Mouse (Mus musculus) MEL (cell line): ENCODE measurements around the gene Slc35e4. TPM values are rescaled to one million over a fixed set of nuclear protein-coding genes. Genes with fewer than 3 reads are reported as not detected.
"Not testable (repeated sequence)": the region's sequence is repeated elsewhere in the genome, so short reads cannot be mapped to it uniquely, and the experiment has no call there.

Source experiments
- DNase-seq: peaks from one replicate; pipeline ENCODE4 v3.0.0; 2011; ENCODE audit warnings: low read depth, low spot score
- H3K27ac ChIP-seq: 2 replicates; pipeline ENCODE4 v1.5.1; 2012; ENCODE audit warnings: low read depth, mild to moderate bottlenecking, control low read depth, low read length, moderate library complexity; ENCODE audit not compliant: control insufficient read depth
- H3K27me3 ChIP-seq, 2 experiments: fragments of 150-350 bp in 1 of 2; sonication (generic) in 1 of 2; 2 replicates each; pipeline ENCODE4 v1.6.1; 2012; ENCODE audit warnings: low read length in 2 of 2, mild to moderate bottlenecking in 2 of 2, improper control_type of control experiment in 1 of 2, moderate library complexity in 1 of 2; ENCODE audit not compliant: insufficient read depth in 2 of 2, control insufficient read depth in 1 of 2
- H3K36me3 ChIP-seq, 2 experiments: 2 replicates each; pipeline ENCODE4 v1.6.1; 2012 to 2014; ENCODE audit warnings: low read length in 2 of 2, improper control_type of control experiment in 1 of 2, inconsistent platforms in 1 of 2, mild to moderate bottlenecking in 1 of 2; ENCODE audit not compliant: insufficient read depth in 2 of 2, control insufficient read depth in 1 of 2
- H3K4me1 ChIP-seq, 2 experiments: fragments of 150-350 bp in 1 of 2; sonication (generic) in 1 of 2; 2 replicates each; pipeline ENCODE4 v1.6.1; 2012; ENCODE audit warnings: low read length in 2 of 2, improper control_type of control experiment in 1 of 2, mild to moderate bottlenecking in 1 of 2; ENCODE audit not compliant: insufficient read depth in 2 of 2, control insufficient read depth in 1 of 2
- H3K4me3 ChIP-seq, 2 experiments: fragments of 150-350 bp in 1 of 2; sonication (generic) in 1 of 2; 2 replicates each; pipeline ENCODE4 v1.5.1; 2012; ENCODE audit warnings: low read depth in 2 of 2, low read length in 2 of 2, mild to moderate bottlenecking in 2 of 2, moderate library complexity in 2 of 2, control low read depth in 1 of 2, improper control_type of control experiment in 1 of 2; ENCODE audit not compliant: control insufficient read depth in 1 of 2, insufficient read depth in 1 of 2
- H3K79me2 ChIP-seq: 2 replicates; pipeline ENCODE4 v1.6.1; 2012; ENCODE audit warnings: mild to moderate bottlenecking, low read length, moderate library complexity; ENCODE audit not compliant: control insufficient read depth, poor library complexity, insufficient read depth
- H3K9ac ChIP-seq: 2 replicates; pipeline ENCODE4 v1.6.1; 2012; ENCODE audit warnings: low read depth, mild to moderate bottlenecking, control low read depth, low read length, moderate library complexity; ENCODE audit not compliant: control insufficient read depth, poor library complexity, severe bottlenecking
- H3K9me3 ChIP-seq: fragments of 150-350 bp; sonication (generic); replicated peaks from 2 replicates; pipeline ENCODE4 v1.6.1; 2012; ENCODE audit warnings: mild to moderate bottlenecking, low read length, improper control_type of control experiment, moderate library complexity; ENCODE audit not compliant: insufficient read depth
- BHLHE40 ChIP-seq: IDR thresholded peaks from 2 replicates; pipeline ENCODE4 v1.6.1; 2012; ENCODE audit warnings: low read depth, mild to moderate bottlenecking, inconsistent platforms, low read length, improper control_type of control experiment, borderline replicate concordance
- E2F4 ChIP-seq: IDR thresholded peaks from 2 replicates; pipeline ENCODE4 v1.6.1; 2011; ENCODE audit warnings: low read depth, low read length, improper control_type of control experiment, borderline replicate concordance
- ETS1 ChIP-seq: IDR thresholded peaks from 2 replicates; pipeline ENCODE4 v1.6.1; 2012; ENCODE audit warnings: low read depth, mild to moderate bottlenecking, inconsistent platforms, low read length, improper control_type of control experiment, moderate library complexity
- GABPA ChIP-seq: IDR thresholded peaks from 2 replicates; pipeline ENCODE4 v1.6.1; 2012; ENCODE audit warnings: low read depth, mild to moderate bottlenecking, inconsistent platforms, low read length, improper control_type of control experiment, moderate library complexity
- KAT2A ChIP-seq: conservative IDR thresholded peaks from 2 replicates; pipeline ENCODE4 v1.6.1; 2012; ENCODE audit warnings: low read depth, low read length, improper control_type of control experiment, inconsistent platforms
- MAX ChIP-seq: IDR thresholded peaks from 2 replicates; pipeline ENCODE4 v1.6.1; 2011; ENCODE audit warnings: low read length, improper control_type of control experiment
- MXI1 ChIP-seq: IDR thresholded peaks from 2 replicates; pipeline ENCODE4 v1.6.1; 2011; ENCODE audit warnings: mild to moderate bottlenecking, low read depth, low read length, improper control_type of control experiment
- MYC ChIP-seq: IDR thresholded peaks from 2 replicates; pipeline ENCODE4 v1.6.1; 2011; ENCODE audit warnings: low read depth, mild to moderate bottlenecking, low read length, improper control_type of control experiment, moderate library complexity
- NELFE ChIP-seq: IDR thresholded peaks from 2 replicates; pipeline ENCODE4 v1.6.1; 2011; ENCODE audit warnings: low read depth, low read length, improper control_type of control experiment
- POLR2A ChIP-seq, 2 experiments: IDR thresholded peaks; 2 replicates each; pipeline ENCODE4 v1.6.1; 2011 to 2012; ENCODE audit warnings: low read length in 2 of 2, mild to moderate bottlenecking in 2 of 2, control low read depth in 1 of 2, improper control_type of control experiment in 1 of 2, low read depth in 1 of 2, moderate library complexity in 1 of 2; ENCODE audit not compliant: control insufficient read depth in 1 of 2, insufficient read depth in 1 of 2, poor library complexity in 1 of 2
- POLR2AphosphoS2 ChIP-seq: IDR thresholded peaks from 2 replicates; pipeline ENCODE4 v1.6.1; 2011; ENCODE audit warnings: low read length, improper control_type of control experiment
- TBP ChIP-seq: IDR thresholded peaks from 2 replicates; pipeline ENCODE4 v1.8.0; 2011; ENCODE audit warnings: low read depth, low read length, improper control_type of control experiment
- UBTF ChIP-seq: IDR thresholded peaks from 2 replicates; pipeline ENCODE4 v1.6.1; 2012; ENCODE audit warnings: low read depth, mild to moderate bottlenecking, inconsistent platforms, low read length, improper control_type of control experiment, moderate library complexity, borderline replicate concordance; ENCODE audit not compliant: insufficient read depth
- ZKSCAN1 ChIP-seq: IDR thresholded peaks from 2 replicates; pipeline ENCODE4 v1.6.1; 2012; ENCODE audit warnings: low read depth, mild to moderate bottlenecking, inconsistent platforms, low read length, improper control_type of control experiment, moderate library complexity
- ZMIZ1 ChIP-seq: IDR thresholded peaks from 2 replicates; pipeline ENCODE4 v1.6.1; 2012; ENCODE audit warnings: low read depth, mild to moderate bottlenecking, inconsistent platforms, low read length, improper control_type of control experiment, moderate library complexity
- polyA plus RNA-seq, 2 experiments: library from polyadenylated mRNA; stranded (reverse) in 1 of 2; unstranded in 1 of 2; fragments of >175 nt in 1 of 2; fragments of >200 nt in 1 of 2; gene quantifications; 2 replicates each; pipeline versions ENCODE4 v1.2.1 to v1.2.4; 2012; ENCODE audit warnings: low replicate concordance in 2 of 2, low read depth in 1 of 2; ENCODE audit not compliant: insufficient read length in 2 of 2, insufficient read depth in 1 of 2, missing spikeins in 1 of 2
- total RNA-seq: library from RNA; depleted of rRNA; stranded (reverse); fragments of 300-350 nt; gene quantifications from 2 replicates; pipeline ENCODE4 v1.2.3, GENCODE M21; 2012

Gene Slc35e4
- total and polyA plus RNA-seq, 3 experiments: 12.1 to 14.0 TPM; not detected in 1

DNA sequence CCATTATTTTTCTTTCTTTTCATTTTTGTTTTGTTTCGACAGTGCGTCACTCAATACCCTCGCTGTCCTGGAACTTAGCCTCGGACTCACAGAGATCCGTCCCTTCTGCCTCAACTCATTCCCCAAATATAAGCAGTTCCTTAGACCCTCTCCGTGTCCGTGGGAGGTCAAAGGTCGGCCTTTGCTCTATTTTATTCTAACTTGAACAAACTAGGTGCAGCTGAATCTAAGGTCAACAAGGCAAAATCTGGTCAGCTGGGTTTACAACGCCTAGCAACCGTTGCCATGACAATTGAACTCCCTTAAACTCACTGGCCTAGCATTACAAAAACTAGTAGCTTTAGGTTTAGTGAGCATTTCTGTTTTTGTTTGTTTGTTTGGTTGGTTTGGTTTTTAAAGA lies 48.7 kb upstream of the Slc35e4 start:
- no peak for DNase-seq
- Histone ChIP-seq H3K36me3 (peaks cover 8 to 23% of the 10 kb centered on the region in 2 experiments), H3K9me3 (no peaks in the 10 kb centered on the region), H3K27ac (peak overlapping the region; percentile 96), H3K9ac (peak overlapping the region; percentile 71), H3K4me3 (peak overlapping the region; percentile 37 to 93), H3K4me1 (peaks cover 10 to 19% of the 10 kb centered on the region in 2 experiments), H3K27me3 (peaks cover 0 to 4% of the 10 kb centered on the region in 2 experiments; a peak in 2 of 4 replicates), H3K79me2 (peaks cover 40% of the 10 kb centered on the region)
- TF ChIP-seq POLR2A (IDR thresholded peaks at IDR 0.05; ENCODE audit: control insufficient read depth in 1 of 2, insufficient read depth in 1 of 2, low read depth in 1 of 2, low read length in 2 of 2, poor library complexity in 1 of 2) (no peak), E2F4 (no peak), BHLHE40 (no peak), MAX (no peak), ZMIZ1 (no peak), NELFE (no peak; the same call in 1 of the 2 replicates)

DNA sequence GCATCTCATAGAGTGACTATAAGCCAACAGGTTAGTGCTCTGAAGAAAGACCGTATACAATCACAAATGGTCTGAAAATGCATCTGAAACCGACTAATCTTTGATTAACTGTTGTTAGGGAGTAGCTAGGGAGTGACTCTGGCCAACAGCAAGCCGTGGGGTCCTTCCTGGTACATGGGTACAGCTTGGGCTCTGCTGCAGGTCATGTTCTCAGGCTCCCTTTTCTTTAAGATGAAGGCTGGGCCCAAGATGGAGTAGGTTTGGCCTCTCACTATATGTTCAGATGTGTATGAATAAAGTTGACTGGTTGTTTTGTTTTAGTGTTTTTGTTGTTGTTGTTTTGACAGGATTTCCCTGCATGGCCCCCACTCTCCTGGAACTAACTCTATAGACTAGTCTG lies 47.3 kb upstream of the Slc35e4 start:
- H3K27ac ChIP-seq: no peak overlapping the region
- no peak for DNase-seq
- H3K9me3 ChIP-seq: no peaks in the 10 kb centered on the region
- H3K4me1 ChIP-seq: peaks cover 10 to 19% of the 10 kb centered on the region in 2 experiments
- no peak overlapping the region for H3K4me3 ChIP-seq
- no peak for TF ChIP-seq POLR2AphosphoS2
- no peak for TF ChIP-seq E2F4
- TF ChIP-seq ETS1: no peak
- TF ChIP-seq ZKSCAN1: no peak
- TF ChIP-seq MYC: no peak
- TF ChIP-seq MXI1: no peak
- TF ChIP-seq KAT2A: no peak
- no peak for TF ChIP-seq GABPA
- no peak for TF ChIP-seq BHLHE40
- TF ChIP-seq, all 39 proteins: peak for 0
- H3K36me3 ChIP-seq: peaks cover 2 to 20% of the 10 kb centered on the region in 2 experiments
- H3K9ac ChIP-seq: no peak overlapping the region
- peaks cover 3 to 8% of the 10 kb centered on the region in 2 experiments for H3K27me3 ChIP-seq
- peaks cover 28% of the 10 kb centered on the region for H3K79me2 ChIP-seq

DNA sequence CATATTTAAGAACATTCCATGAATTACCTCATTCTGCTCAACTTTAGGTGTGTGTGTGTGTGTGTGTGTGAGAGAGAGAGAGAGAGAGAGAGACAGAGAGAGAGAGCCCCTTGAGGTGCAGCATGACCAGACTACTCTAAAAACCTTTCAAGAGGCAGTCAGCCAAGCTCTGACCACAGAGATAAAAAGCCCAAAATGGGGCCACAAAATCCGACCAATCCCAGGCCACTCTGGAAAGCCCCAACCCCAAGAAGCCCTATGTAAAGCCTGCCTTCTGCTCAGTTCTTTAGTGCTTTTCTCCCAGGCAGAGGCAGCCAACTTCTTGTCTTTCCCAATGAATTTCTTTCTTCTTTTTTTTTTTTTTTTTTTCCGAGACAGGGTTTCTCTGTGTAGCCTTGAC lies 46.4 kb upstream of the Slc35e4 start:
- Histone ChIP-seq H3K9me3 (no peaks in the 10 kb centered on the region), H3K27ac (no peak overlapping the region), H3K27me3 (peaks cover 7 to 14% of the 10 kb centered on the region in 2 experiments), H3K4me3 (no peak overlapping the region), H3K79me2 (peaks cover 19% of the 10 kb centered on the region), H3K4me1 (peaks cover 9 to 15% of the 10 kb centered on the region in 2 experiments), H3K36me3 (peaks cover under 1 to 13% of the 10 kb centered on the region in 2 experiments), H3K9ac (no peak overlapping the region)
- DNase-seq: peak; percentile 41
- TF ChIP-seq TBP: 0 out of 2 replicates have a peak, but pooled peaks have one; percentile 56
- TF ChIP-seq UBTF: no peak
- no peak for TF ChIP-seq POLR2A (IDR thresholded peaks at IDR 0.05; ENCODE audit: control insufficient read depth in 1 of 2, insufficient read depth in 1 of 2, low read depth in 1 of 2, low read length in 2 of 2, poor library complexity in 1 of 2)
- no peak for TF ChIP-seq KAT2A

DNA sequence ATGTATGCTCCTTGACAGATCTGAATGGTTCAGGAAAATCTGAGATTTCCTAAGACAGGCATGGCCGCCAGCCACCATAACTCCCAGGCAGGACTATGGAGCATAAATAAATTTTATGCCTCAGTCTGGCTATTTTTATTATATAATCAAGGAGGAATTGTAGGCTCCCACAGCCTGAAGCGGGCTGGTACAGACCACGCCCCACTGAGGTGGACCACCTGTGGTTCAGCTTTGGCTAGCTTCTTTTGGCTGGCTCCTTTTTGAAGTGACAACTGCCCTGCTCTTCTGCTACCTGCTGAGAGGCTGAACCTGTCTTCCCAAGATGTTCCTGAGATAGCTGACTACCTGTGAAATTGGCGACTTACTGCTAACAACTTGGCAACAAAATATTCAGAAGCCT lies 40.9 kb upstream of the Slc35e4 start:
- DNase-seq, H3K4me1 ChIP-seq, H3K79me2 ChIP-seq, H3K36me3 ChIP-seq, H3K9ac ChIP-seq, H3K9me3 ChIP-seq, H3K27ac ChIP-seq, H3K4me3 ChIP-seq: not testable (repeated sequence)
- H3K27me3 ChIP-seq: peaks cover 12 to 14% of the 10 kb centered on the region in 2 experiments

DNA sequence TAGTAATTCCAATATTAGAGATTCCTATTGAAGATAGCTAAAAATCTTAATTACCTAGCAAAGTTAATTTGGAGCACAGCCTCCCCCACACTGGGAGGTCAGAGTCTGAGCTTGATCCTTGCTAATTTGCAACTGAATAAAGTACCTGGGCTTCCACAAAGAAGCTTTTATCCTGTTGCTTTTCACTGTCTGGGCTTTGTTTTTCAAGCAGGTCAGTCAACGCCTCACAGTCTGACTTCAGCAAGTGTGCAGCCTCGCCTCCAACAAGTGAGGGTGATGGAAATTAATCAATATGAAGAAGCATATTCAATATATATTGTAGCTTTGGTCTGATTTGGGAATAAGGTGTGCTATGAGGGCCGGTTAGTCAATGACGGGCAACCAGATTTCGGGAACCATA lies 40.4 kb upstream of the Slc35e4 start:
- H3K4me1 ChIP-seq, H3K36me3 ChIP-seq, H3K9ac ChIP-seq, DNase-seq, H3K4me3 ChIP-seq, H3K9me3 ChIP-seq, H3K79me2 ChIP-seq, H3K27ac ChIP-seq: not testable (repeated sequence)
- H3K27me3 ChIP-seq: peaks cover 12 to 13% of the 10 kb centered on the region in 2 experiments
